Mouse (Mus musculus): ENCODE data around the gene Ptpn14.
"Not testable (repeated sequence)": the region's sequence is repeated elsewhere in the genome, so short reads cannot be mapped to it uniquely, and the experiment has no call there.

Gene Ptpn14

GRCm38 (mm10) chr1:189727884-189728783 lies at the start of gene Ptpn14:
Ptpn14 (plus strand) TSS chr1:189728268.
- DNase-seq (ENCODE audit: low spot score in 2 of 2), result peak; percentile 46 to 61

- no peak for DNase-seq (ENCODE audit: low spot score in 2 of 2)
Measured at GRCm38 (mm10) chr1:189679555-189679954, 48.5 kb upstream of the Ptpn14 start.

- DNase-seq (ENCODE audit: low spot score in 2 of 2), result no peak
Measured at GRCm38 (mm10) chr1:189684786-189685415, 43.2 kb upstream of the Ptpn14 start.

- DNase-seq (ENCODE audit: low spot score in 2 of 2), result no peak
Measured at GRCm38 (mm10) chr1:189686025-189686424, 42.0 kb upstream of the Ptpn14 start.

GRCm38 (mm10) chr1:189687654-189688387 lies 40.2 kb upstream of the Ptpn14 start, which contains the start of gene Cenpf:
Cenpf (minus strand) TSS chr1:189688086.
- DNase-seq (ENCODE audit: low spot score in 2 of 2), result peak; percentile 99 to 100

- DNase-seq (ENCODE audit: low spot score in 2 of 2), result no peak
Measured at GRCm38 (mm10) chr1:189688388-189688750, 39.7 kb upstream of the Ptpn14 start.

GRCm38 (mm10) chr1:189689050-189689833 lies 38.8 kb upstream of the Ptpn14 start:
- DNase-seq (ENCODE audit: low spot score in 2 of 2), result no peak

GRCm38 (mm10) chr1:189692442-189692841 lies 35.6 kb upstream of the Ptpn14 start:
- DNase-seq (ENCODE audit: low spot score in 2 of 2), result not testable (repeated sequence)

- DNase-seq (ENCODE audit: low spot score in 2 of 2), result no peak
Measured at GRCm38 (mm10) chr1:189694391-189694790, 33.7 kb upstream of the Ptpn14 start.

- DNase-seq (ENCODE audit: low spot score in 2 of 2), result no peak
Measured at GRCm38 (mm10) chr1:189695321-189695720, 32.7 kb upstream of the Ptpn14 start.

GRCm38 (mm10) chr1:189698416-189698815 lies 29.7 kb upstream of the Ptpn14 start:
- no peak for DNase-seq (ENCODE audit: low spot score in 2 of 2)

GRCm38 (mm10) chr1:189700186-189700585 lies 27.9 kb upstream of the Ptpn14 start:
- no peak for DNase-seq (ENCODE audit: low spot score in 2 of 2)

- DNase-seq (ENCODE audit: low spot score in 2 of 2), result peak; percentile 76 to 85
Measured at GRCm38 (mm10) chr1:189700990-189701389, 27.1 kb upstream of the Ptpn14 start.

- no peak for DNase-seq (ENCODE audit: low spot score in 2 of 2)
Measured at GRCm38 (mm10) chr1:189703156-189703555, 24.9 kb upstream of the Ptpn14 start.

GRCm38 (mm10) chr1:189703591-189703990 lies 24.5 kb upstream of the Ptpn14 start:
- no peak for DNase-seq (ENCODE audit: low spot score in 2 of 2)

GRCm38 (mm10) chr1:189706040-189706645 lies 21.9 kb upstream of the Ptpn14 start:
- DNase-seq (ENCODE audit: low spot score in 2 of 2), result no peak

- DNase-seq (ENCODE audit: low spot score in 2 of 2), result no peak
Measured at GRCm38 (mm10) chr1:189707014-189707413, 21.1 kb upstream of the Ptpn14 start.

GRCm38 (mm10) chr1:189707419-189707818 lies 20.6 kb upstream of the Ptpn14 start:
- DNase-seq (ENCODE audit: low spot score in 2 of 2), result no peak

- DNase-seq (ENCODE audit: low spot score in 2 of 2), result no peak
Measured at GRCm38 (mm10) chr1:189709001-189709400, 19.1 kb upstream of the Ptpn14 start.

- DNase-seq (ENCODE audit: low spot score in 2 of 2), result no peak
Measured at GRCm38 (mm10) chr1:189715915-189716797, 11.9 kb upstream of the Ptpn14 start.

All from right cerebral cortex, postnatal 10 days (tissue).